Mouse (Mus musculus) limb, embryonic 11.5 days (tissue): ENCODE results near the gene Lipt1. TPM values are rescaled to one million over a fixed set of nuclear protein-coding genes. Genes with fewer than 3 reads are reported as not detected.

Source experiments
- ATAC-seq: fragments of 200-750 bp; cut with Nextera tagmentation; 2 replicates; pipeline ENCODE4 v1.8.0; 2017; ENCODE audit warnings: low read depth; ENCODE audit not compliant: insufficient number of reproducible peaks, low FRiP score, low TSS enrichment
- DNase-seq: peaks from one replicate; pipeline ENCODE4 v3.0.0-alpha.2; 2015; ENCODE audit warnings: low spot score
- H3K27ac ChIP-seq: fragments of 300-500 bp; sonication (generic); replicated peaks from 2 replicates; pipeline ENCODE4 v1.5.1; 2014; ENCODE audit warnings: low read depth, mild to moderate bottlenecking, low read length
- H3K27me3 ChIP-seq: fragments of 300-500 bp; sonication (generic); 2 replicates; pipeline ENCODE4 v1.6.1; 2014; ENCODE audit warnings: mild to moderate bottlenecking, low read length, mixed read lengths; ENCODE audit not compliant: control insufficient read depth, insufficient read depth
- H3K36me3 ChIP-seq: fragments of 300-500 bp; sonication (generic); 2 replicates; pipeline ENCODE4 v1.6.1; 2014; ENCODE audit warnings: mild to moderate bottlenecking, low read length, moderate library complexity, mixed read lengths; ENCODE audit not compliant: control insufficient read depth, insufficient read depth
- H3K4me1 ChIP-seq: fragments of 300-500 bp; sonication (generic); 2 replicates; pipeline ENCODE4 v1.6.1; 2014; ENCODE audit warnings: low read length, mixed read lengths; ENCODE audit not compliant: control insufficient read depth, insufficient read depth
- H3K4me2 ChIP-seq: fragments of 300-500 bp; sonication (generic); 2 replicates; pipeline ENCODE4 v1.6.1; 2014; ENCODE audit warnings: low read depth, mild to moderate bottlenecking, moderate library complexity; ENCODE audit not compliant: severe bottlenecking
- H3K4me3 ChIP-seq: fragments of 300-500 bp; sonication (generic); 2 replicates; pipeline ENCODE4 v1.5.1; 2014; ENCODE audit warnings: low read depth, low read length
- H3K9ac ChIP-seq: fragments of 300-500 bp; sonication (generic); 2 replicates; pipeline ENCODE4 v1.6.1; 2014; ENCODE audit warnings: mild to moderate bottlenecking, low read length
- H3K9me3 ChIP-seq: fragments of 300-500 bp; sonication (generic); 2 replicates; pipeline ENCODE4 v1.6.1; 2016; ENCODE audit warnings: low read length; ENCODE audit not compliant: control insufficient read depth
- WGBS: fragments of 180-500 bp; shearing (Covaris S2); extraction: QIAGEN DNeasy Blood & Tissue Kit; methylation state at CpG from one replicate; pipeline ENCODE4 v1.1.7; 2014; 5-methylcytosine and 5-hydroxymethylcytosine counted together
- polyA plus RNA-seq: library from polyadenylated mRNA; unstranded; fragments of >200 nt; fragmentation: Nextera tagmentation; extraction: Ambion mirVana; gene quantifications from 2 replicates; pipeline ENCODE4 v1.2.1, GENCODE M21; 2014

Lipt1 gene
- polyA plus RNA-seq, 1 experiment from 2014 or later, result 6.4 TPM

DNA sequence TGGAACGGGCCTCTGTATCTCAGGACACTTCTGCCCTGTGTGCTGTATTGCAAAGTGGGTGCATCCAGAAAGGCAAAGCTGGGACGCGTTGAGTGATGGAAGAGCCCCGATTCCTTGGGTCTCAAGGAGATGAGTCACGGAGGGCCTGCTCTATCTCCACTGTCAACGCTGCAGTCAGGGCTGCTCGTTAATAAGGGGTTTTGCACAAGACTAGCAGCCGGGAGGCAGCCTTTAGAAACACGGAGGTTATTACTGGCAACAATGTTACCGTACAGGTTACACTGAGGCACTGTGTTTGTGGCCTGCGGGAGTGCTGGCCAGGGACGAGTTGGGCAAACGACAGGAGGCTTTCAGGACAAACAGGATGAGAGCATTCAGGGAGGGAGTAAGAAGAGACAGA lies 46.1 kb downstream of the Lipt1 start:
- WGBS, result 58% methylated on average over 13 of the region's 13 CpGs
- no peak for ATAC-seq
- no peak overlapping the region for H3K9ac ChIP-seq
- no peaks in the 10 kb centered on the region for H3K27me3 ChIP-seq
- no peak overlapping the region for H3K27ac ChIP-seq
- no peaks in the 10 kb centered on the region for H3K4me1 ChIP-seq
- H3K4me2 ChIP-seq, result no peak overlapping the region
- H3K36me3 ChIP-seq, result no peaks in the 10 kb centered on the region
- no peak overlapping the region for H3K4me3 ChIP-seq
- H3K9me3 ChIP-seq, result no peaks in the 10 kb centered on the region
- DNase-seq, result no peak

GRCm38 (mm10) chr1:37918096-37918495 lies 46.6 kb downstream of the Lipt1 start:
- no peak for ATAC-seq
- Histone ChIP-seq H3K27me3 (no peaks in the 10 kb centered on the region), H3K9ac (no peak overlapping the region), H3K36me3 (no peaks in the 10 kb centered on the region), H3K4me3 (no peak overlapping the region), H3K4me2 (no peak overlapping the region), H3K4me1 (no peaks in the 10 kb centered on the region), H3K27ac (no peak overlapping the region), H3K9me3 (no peaks in the 10 kb centered on the region)
- 79% methylated on average over 6 of the region's 6 CpGs for WGBS
- DNase-seq, result no peak

GRCm38 (mm10) chr1:37922536-37922935 lies 51.0 kb downstream of the Lipt1 start:
- Histone ChIP-seq H3K9ac (no peak overlapping the region), H3K27me3 (no peaks in the 10 kb centered on the region), H3K4me1 (no peaks in the 10 kb centered on the region), H3K27ac (no peak overlapping the region), H3K36me3 (no peaks in the 10 kb centered on the region), H3K9me3 (no peaks in the 10 kb centered on the region), H3K4me3 (no peak overlapping the region), H3K4me2 (no peak overlapping the region)
- no peak for DNase-seq
- WGBS, result 46% methylated on average over 8 of the region's 8 CpGs
- no peak for ATAC-seq

Other genes starting within 250 kb of the Lipt1 start
- gene 2010300C02Rik, start 151.7 kb upstream of the Lipt1 start, polyA plus RNA-seq, result 0.87 and 0.89 TPM in 2 replicates
- gene Tsga10, start 5.3 kb upstream of the Lipt1 start, polyA plus RNA-seq, result 7.2 and 8.4 TPM in 2 replicates
- gene Mitd1, start 18.7 kb downstream of the Lipt1 start, polyA plus RNA-seq, result 30.7 and 34.3 TPM in 2 replicates
- 240 and 248 TPM in 2 replicates for gene Mrpl30, start 18.7 kb downstream of the Lipt1 start, polyA plus RNA-seq
- gene Lyg2, start 44.8 kb downstream of the Lipt1 start, polyA plus RNA-seq, result not detected in 2 replicates
- not detected in 2 replicates for gene Lyg1, start 86.0 kb downstream of the Lipt1 start, polyA plus RNA-seq
- 136 and 146 TPM in 2 replicates for gene Txndc9, start 126.2 kb downstream of the Lipt1 start, polyA plus RNA-seq
- 32.1 and 33.8 TPM in 2 replicates for gene Eif5b, start 126.3 kb downstream of the Lipt1 start, polyA plus RNA-seq